Mouse (Mus musculus) kidney, embryonic 16.5 days (tissue): ENCODE results near the gene Zfp93. TPM values are rescaled to one million over a fixed set of nuclear protein-coding genes. Genes with fewer than 3 reads are reported as not detected.

Experiments
- ATAC-seq: fragments of 200-750 bp; cut with Nextera tagmentation; 2 replicates; pipeline ENCODE4 v1.8.0; 2017; ENCODE audit warnings: moderate TSS enrichment; ENCODE audit not compliant: low FRiP score, low TSS enrichment
- H3K27ac ChIP-seq: fragments of 300-500 bp; sonication (generic); 2 replicates; pipeline ENCODE4 v1.5.1; 2014; ENCODE audit warnings: low read length
- H3K27me3 ChIP-seq: fragments of 300-500 bp; sonication (generic); 2 replicates; pipeline ENCODE4 v1.6.1; 2014; ENCODE audit warnings: low read length, control low read depth, mixed read lengths; ENCODE audit not compliant: insufficient read depth
- H3K36me3 ChIP-seq: fragments of 300-500 bp; sonication (generic); 2 replicates; pipeline ENCODE4 v1.6.1; 2014; ENCODE audit warnings: low read length, control low read depth, mixed read lengths; ENCODE audit not compliant: insufficient read depth
- H3K4me1 ChIP-seq: fragments of 300-500 bp; sonication (generic); 2 replicates; pipeline ENCODE4 v1.6.1; 2014; ENCODE audit warnings: low read length, control low read depth, mixed read lengths; ENCODE audit not compliant: insufficient read depth
- H3K4me2 ChIP-seq: fragments of 300-500 bp; sonication (generic); replicated peaks from 2 replicates; pipeline ENCODE4 v1.6.1; 2014; ENCODE audit warnings: low read depth, low read length
- H3K4me3 ChIP-seq: fragments of 300-500 bp; sonication (generic); 2 replicates; pipeline ENCODE4 v1.5.1; 2014; ENCODE audit warnings: mild to moderate bottlenecking, low read length
- H3K9ac ChIP-seq: fragments of 300-500 bp; sonication (generic); replicated peaks from 2 replicates; pipeline ENCODE4 v1.6.1; 2014; ENCODE audit warnings: low read length
- H3K9me3 ChIP-seq: fragments of 300-500 bp; sonication (generic); 2 replicates; pipeline ENCODE4 v1.6.1; 2016; ENCODE audit warnings: low read length, control low read depth
- WGBS: fragments of 180-500 bp; shearing (Covaris S2); extraction: QIAGEN DNeasy Blood & Tissue Kit; methylation state at CpG from one replicate; pipeline ENCODE4 v1.1.7; 2014; 5-methylcytosine and 5-hydroxymethylcytosine counted together
- polyA plus RNA-seq: library from polyadenylated mRNA; unstranded; fragments of >200 nt; fragmentation: Nextera tagmentation; extraction: Ambion mirVana; gene quantifications from 2 replicates; pipeline ENCODE4 v1.2.1, GENCODE M21; 2015

Zfp93 gene
- polyA plus RNA-seq, 1 experiment from 2014 or later, result 12.1 TPM

- Histone ChIP-seq H3K9me3 (no peaks in the 10 kb centered on the region), H3K4me3 (peak overlapping the region; percentile 76), H3K27ac (peak overlapping the region; percentile 97), H3K36me3 (peaks cover 44% of the 10 kb centered on the region), H3K27me3 (no peaks in the 10 kb centered on the region), H3K4me1 (peaks cover 19% of the 10 kb centered on the region), H3K4me2 (peak overlapping the region; percentile 89), H3K9ac (peak overlapping the region; percentile 88)
- ATAC-seq, result peak; percentile 14; the same call in 1 of the 2 replicates
- whole genome bisulfite sequencing, result 2% methylated on average over 18 of the region's 18 CpGs
Measured at GRCm38 (mm10) chr7:24299823-24300481, 29.7 kb downstream of the Zfp93 start.

GRCm38 (mm10) chr7:24300771-24301282, 30.6 kb downstream of the Zfp93 start, which contains the start of gene Zfp61:
TSS of gene Zfp61 (minus strand) at chr7:24301232.
- Histone ChIP-seq H3K27ac (peak within 1 kb of the TSS; percentile 81), H3K4me1 (peaks cover 19% of the 10 kb centered on the region), H3K9ac (peak within 1 kb of the TSS; percentile 88), H3K4me3 (peak within 1 kb of the TSS; percentile 76), H3K36me3 (peaks cover 35% of the 10 kb centered on the region), H3K9me3 (no peaks in the 10 kb centered on the region), H3K4me2 (peak within 1 kb of the TSS; percentile 89), H3K27me3 (no peaks in the 10 kb centered on the region)
- peak; percentile 85 for ATAC-seq
- WGBS, result 1% methylated on average over 13 of the region's 13 CpGs

- H3K36me3 ChIP-seq, result peaks cover 7% of the 10 kb centered on the region
- H3K9me3 ChIP-seq, result no peaks in the 10 kb centered on the region
- peak overlapping the region; percentile 84 for H3K4me2 ChIP-seq
- no peaks in the 10 kb centered on the region for H3K27me3 ChIP-seq
- peak overlapping the region; percentile 66 for H3K4me3 ChIP-seq
- ATAC-seq, result no peak; the same call in 1 of the 2 replicates
- peak overlapping the region; percentile 68; the same call in 1 of the 2 replicates for H3K27ac ChIP-seq
- H3K9ac ChIP-seq, result peak overlapping the region; percentile 79
- peaks cover 9% of the 10 kb centered on the region for H3K4me1 ChIP-seq
- 22% methylated on average over 29 of the region's 29 CpGs for WGBS
Measured at GRCm38 (mm10) chr7:24315726-24316566, 45.7 kb downstream of the Zfp93 start.

GRCm38 (mm10) chr7:24316567-24317092, 46.4 kb downstream of the Zfp93 start, which contains the start of gene Zfp94:
TSS of gene Zfp94 (minus strand) at chr7:24316666.
- Histone ChIP-seq H3K4me3 (peak within 1 kb of the TSS; percentile 66), H3K9me3 (no peaks in the 10 kb centered on the region), H3K4me1 (peaks cover 9% of the 10 kb centered on the region), H3K4me2 (peak within 1 kb of the TSS; percentile 84), H3K27me3 (no peaks in the 10 kb centered on the region), H3K9ac (peak within 1 kb of the TSS; percentile 79), H3K36me3 (0 out of 2 replicates have a peak, but pooled peaks cover 3% of the 10 kb centered on the region), H3K27ac (peak within 1 kb of the TSS; percentile 84)
- WGBS, result under 1% methylated on average over 33 of the region's 33 CpGs
- peak; percentile 96 for ATAC-seq

- no peak for ATAC-seq
- Histone ChIP-seq H3K4me2 (no peak overlapping the region), H3K27ac (no peak overlapping the region), H3K9ac (no peak overlapping the region), H3K4me3 (no peak overlapping the region), H3K36me3 (no peaks in the 10 kb centered on the region), H3K9me3 (peaks cover 3% of the 10 kb centered on the region), H3K27me3 (no peaks in the 10 kb centered on the region), H3K4me1 (peaks cover 9% of the 10 kb centered on the region)
- 52% methylated on average over 6 of the region's 6 CpGs for WGBS
Measured at GRCm38 (mm10) chr7:24318942-24319341, 48.7 kb downstream of the Zfp93 start.

GRCm38 (mm10) chr7:24322593-24322992, 52.4 kb downstream of the Zfp93 start:
- no peaks in the 10 kb centered on the region for H3K36me3 ChIP-seq
- no peaks in the 10 kb centered on the region for H3K27me3 ChIP-seq
- no peak for ATAC-seq
- H3K4me3 ChIP-seq, result no peak overlapping the region
- 0 out of 2 replicates have a peak, but pooled peaks cover 2% of the 10 kb centered on the region for H3K4me1 ChIP-seq
- WGBS, result 83% methylated on average over 4 of the region's 4 CpGs
- peaks cover 16% of the 10 kb centered on the region for H3K9me3 ChIP-seq
- no peak overlapping the region for H3K27ac ChIP-seq
- H3K9ac ChIP-seq, result no peak overlapping the region
- H3K4me2 ChIP-seq, result no peak overlapping the region

GRCm38 (mm10) chr7:24325197-24325596, 55.0 kb downstream of the Zfp93 start:
- H3K36me3 ChIP-seq, result no peaks in the 10 kb centered on the region
- no peak overlapping the region for H3K4me3 ChIP-seq
- peak overlapping the region; percentile 59 for H3K4me2 ChIP-seq
- H3K27me3 ChIP-seq, result no peaks in the 10 kb centered on the region
- H3K9me3 ChIP-seq, result peaks cover 16% of the 10 kb centered on the region
- no peaks in the 10 kb centered on the region for H3K4me1 ChIP-seq
- no peak overlapping the region for H3K9ac ChIP-seq
- no peak for ATAC-seq
- 91% methylated on average over 6 of the region's 6 CpGs for WGBS
- H3K27ac ChIP-seq, result no peak overlapping the region

GRCm38 (mm10) chr7:24325675-24326128, 55.5 kb downstream of the Zfp93 start:
- 4% methylated on average over 13 of the region's 13 CpGs for WGBS
- Histone ChIP-seq H3K4me1 (no peaks in the 10 kb centered on the region), H3K9ac (peak overlapping the region; percentile 56), H3K27me3 (no peaks in the 10 kb centered on the region), H3K4me2 (peak overlapping the region; percentile 59), H3K4me3 (peak overlapping the region; percentile 39), H3K27ac (no peak overlapping the region), H3K9me3 (peaks cover 16% of the 10 kb centered on the region), H3K36me3 (no peaks in the 10 kb centered on the region)
- peak; percentile 78; the same call in 1 of the 2 replicates for ATAC-seq

GRCm38 (mm10) chr7:24326273-24327135, 56.3 kb downstream of the Zfp93 start:
- peaks cover 16% of the 10 kb centered on the region for H3K9me3 ChIP-seq
- ATAC-seq, result 0 out of 2 replicates have a peak, but pooled peaks have one; percentile 39
- no peaks in the 10 kb centered on the region for H3K4me1 ChIP-seq
- H3K36me3 ChIP-seq, result no peaks in the 10 kb centered on the region
- H3K4me2 ChIP-seq, result peak overlapping the region; percentile 59
- no peaks in the 10 kb centered on the region for H3K27me3 ChIP-seq
- WGBS, result 43% methylated on average over 20 of the region's 20 CpGs
- H3K4me3 ChIP-seq, result peak overlapping the region; percentile 39
- peak overlapping the region; percentile 56 for H3K9ac ChIP-seq
- no peak overlapping the region for H3K27ac ChIP-seq
